In the genomic region with DNA sequence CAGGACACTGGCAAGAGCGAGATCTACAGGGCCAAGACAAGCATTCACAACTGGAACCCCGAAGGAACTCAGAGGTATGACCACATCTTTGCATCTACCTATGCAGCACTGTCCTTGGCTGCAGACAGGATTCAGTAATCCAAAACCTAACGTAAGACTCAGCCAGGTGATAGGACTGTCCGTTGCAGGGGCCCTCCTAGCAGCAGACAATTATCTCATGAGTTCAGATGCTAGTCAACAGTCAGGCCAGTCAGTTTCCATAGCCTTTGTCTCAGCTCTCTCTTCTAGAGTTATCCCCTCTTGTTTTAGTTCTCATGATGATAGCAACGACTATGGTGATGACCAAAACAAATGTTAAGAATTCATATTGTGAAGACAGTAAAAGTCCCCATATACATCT, we compare ENCODE assay signal across 22 mouse cellular contexts. TPM values are rescaled to one million over a fixed set of nuclear protein-coding genes. Genes with fewer than 3 reads are reported as not detected.
DNase-seq lines count a peak whose midpoint lies in the region; ATAC-seq and TF ChIP-seq lines count a peak whose summit lies in the region.
"Had no signal": no experiment of that assay in that cellular context is flagged by ENCODE, and none has a peak within 500 bp of the region (broad histone marks: within the 10 kb centered on the region; RNA-seq: fewer than 3 reads in every experiment).

No protein-coding gene starts in this region.

- TF ChIP-seq CTCF in CH12.LX (conservative IDR thresholded peaks at IDR 0.05 in 1 of 2, IDR thresholded peaks at IDR 0.05 in 1 of 2; ENCODE audit: low read depth in 2 of 2, low read length in 2 of 2): no peak
- TF ChIP-seq CTCF in liver, embryonic 14.5 days (IDR thresholded peaks at IDR 0.05; ENCODE audit: low read depth): no peak

- peaks cover 0 to 7% of the 10 kb centered on the region in 2 experiments for H3K36me3 ChIP-seq in CH12.LX (replicated peaks in 1 of 2; ENCODE audit: control insufficient read depth in 1 of 2, insufficient read depth in 1 of 2, low read length in 1 of 2)
- no peaks in the 10 kb centered on the region for H3K36me3 ChIP-seq in liver, embryonic 14.5 days (replicated peaks; ENCODE audit: control insufficient read depth, insufficient read depth, low read depth)
- H3K36me3 ChIP-seq: embryonic facial prominence, embryonic 13.5 days; forebrain, embryonic 12.5 days; heart, embryonic 15.5 days; hindbrain, embryonic 13.5 days had no signal

- no peak for DNase-seq in CH12.LX (ENCODE audit: extremely low read depth)
- DNase-seq in liver, embryonic 14.5 days (ENCODE audit: low read depth in 3 of 3, low spot score in 3 of 3): no peak
- no peak for DNase-seq in urinary bladder, postnatal 4 days (ENCODE audit: low spot score in 2 of 2)
- no peak for DNase-seq in testis, postnatal 10 days (ENCODE audit: low spot score)
- DNase-seq: adrenal gland, postnatal 14 days; cerebellum, adult 18-20 months; cerebellum, adult 9-11 months; cerebellum, postnatal 36 days; gastrocnemius, postnatal 25 days; heart, adult 11 months; heart, postnatal 14 days had no signal

- peak; percentile 62; the same call in 1 of the 2 replicates for ATAC-seq in liver, embryonic 14.5 days (ENCODE audit: insufficient read depth)
- peak; percentile 78 for ATAC-seq in megakaryocyte-erythroid progenitor cell, adult 5-6 weeks (replicated peaks; ENCODE audit: low FRiP score, low TSS enrichment, poor library complexity, severe bottlenecking)
- ATAC-seq: activated CD4-positive, CD25-positive, alpha-beta regulatory T cell, adult 4 months; forebrain, embryonic 16.5 days; hindbrain, postnatal 0 days; Patski had no signal

- H3K9ac ChIP-seq in CH12.LX (ENCODE audit: insufficient read depth, low read depth): peak overlapping the region; percentile 47; the same call in 1 of the 2 replicates
- H3K9ac ChIP-seq in liver, embryonic 14.5 days (replicated peaks): no peak overlapping the region
- H3K9ac ChIP-seq: embryonic facial prominence, embryonic 13.5 days; forebrain, embryonic 12.5 days; heart, embryonic 15.5 days; hindbrain, embryonic 13.5 days had no signal

- H3K9me3 ChIP-seq in CH12.LX (replicated peaks; ENCODE audit: low read length): peaks cover 2% of the 10 kb centered on the region
- no peaks in the 10 kb centered on the region for H3K9me3 ChIP-seq in liver, embryonic 14.5 days (ENCODE audit: control insufficient read depth, low read length)
- H3K9me3 ChIP-seq: embryonic facial prominence, embryonic 13.5 days; forebrain, embryonic 12.5 days; heart, embryonic 15.5 days; hindbrain, embryonic 13.5 days had no signal

- H3K4me3 ChIP-seq in CH12.LX (replicated peaks in 1 of 3; ENCODE audit: low read depth in 2 of 3, low read length in 2 of 3, poor library complexity in 1 of 3): no peak overlapping the region
- H3K4me3 ChIP-seq in brown adipose tissue, adult 24 weeks (ENCODE audit: insufficient read depth, low read depth, low read length): no peak overlapping the region
- H3K4me3 ChIP-seq in liver, embryonic 14.5 days (ENCODE audit: insufficient read depth in 1 of 2, low read depth in 2 of 2, low read length in 2 of 2): no peak overlapping the region
- H3K4me3 ChIP-seq: embryonic facial prominence, embryonic 13.5 days; forebrain, embryonic 12.5 days; heart, embryonic 15.5 days; hindbrain, embryonic 13.5 days had no signal

- no peak for TF ChIP-seq RAD21 in CH12.LX (IDR thresholded peaks at IDR 0.05; ENCODE audit: low read depth, low read length)

- TF ChIP-seq EP300 in CH12.LX (IDR thresholded peaks at IDR 0.05; ENCODE audit: low read length): no peak
- TF ChIP-seq EP300 in liver, embryonic 14.5 days (IDR thresholded peaks at IDR 0.05; ENCODE audit: low read depth): peak; percentile 34

- no peak for TF ChIP-seq POLR2A in CH12.LX (IDR thresholded peaks at IDR 0.05; ENCODE audit: low read depth, low read length)

- no peaks in the 10 kb centered on the region for H3K27me3 ChIP-seq in CH12.LX (replicated peaks)
- no peaks in the 10 kb centered on the region for H3K27me3 ChIP-seq in liver, embryonic 14.5 days (ENCODE audit: control insufficient read depth, insufficient read depth, low read length)
- H3K27me3 ChIP-seq: embryonic facial prominence, embryonic 13.5 days; forebrain, embryonic 12.5 days; heart, embryonic 15.5 days; hindbrain, embryonic 13.5 days; Patski had no signal

- peaks cover 6 to 27% of the 10 kb centered on the region in 2 experiments for H3K4me1 ChIP-seq in CH12.LX (ENCODE audit: control insufficient read depth in 1 of 2, insufficient read depth in 2 of 2)
- H3K4me1 ChIP-seq in brown adipose tissue, adult 24 weeks (ENCODE audit: control insufficient read depth, insufficient read depth, insufficient read length, low read length): peaks cover 7% of the 10 kb centered on the region; the same call in 1 of the 2 replicates
- H3K4me1 ChIP-seq in liver, embryonic 14.5 days (replicated peaks; ENCODE audit: control insufficient read depth in 2 of 2, insufficient read depth in 2 of 2, low read length in 1 of 2): peaks cover 2 to 7% of the 10 kb centered on the region in 2 experiments; a peak in 3 of 4 replicates
- H3K4me1 ChIP-seq: forebrain, embryonic 12.5 days had no signal

- dilution Hi-C loops in CH12.LX (cut with MboI; ENCODE audit: extremely low pct_ligation_motif_present, extremely low pct_unique_long_range_greater_than_20kb, low sequenced_read_pairs): no loop called here

- H3K27ac ChIP-seq in CH12.LX (ENCODE audit: insufficient read depth, low read depth): peak overlapping the region; percentile 24
- H3K27ac ChIP-seq in brown adipose tissue, adult 24 weeks (replicated peaks; ENCODE audit: low read depth, low read length): peak overlapping the region; percentile 61
- no peak overlapping the region for H3K27ac ChIP-seq in liver, embryonic 14.5 days
- H3K27ac ChIP-seq: embryonic facial prominence, embryonic 13.5 days; forebrain, embryonic 12.5 days; heart, embryonic 15.5 days; hindbrain, embryonic 13.5 days; hindbrain, postnatal 0 days had no signal

- H3K4me2 ChIP-seq in CH12.LX (ENCODE audit: insufficient read depth, low read depth, poor library complexity, severe bottlenecking): peak overlapping the region; percentile 71
- H3K4me2 ChIP-seq in liver, embryonic 14.5 days (ENCODE audit: low read depth): no peak overlapping the region
- H3K4me2 ChIP-seq: embryonic facial prominence, embryonic 13.5 days; forebrain, embryonic 12.5 days; heart, embryonic 11.5 days; heart, embryonic 15.5 days; hindbrain, embryonic 13.5 days had no signal

- in situ Hi-C loops in CH12.LX (cut with MboI; ENCODE audit: low pct_ligation_motif_present, low pct_unique_long_range_greater_than_20kb, low sequenced_read_pairs): no loop called here

- WGBS in liver, embryonic 14.5 days (ENCODE audit: insufficient replicate concordance): 37% methylated on average over 5 of the region's 5 CpGs

- H3K79me2 ChIP-seq in CH12.LX (replicated peaks; ENCODE audit: control insufficient read depth, extremely low read depth, insufficient read depth, poor library complexity, severe bottlenecking): peaks cover 13% of the 10 kb centered on the region

TF ChIP-seq in CH12.LX, 34 proteins besides CTCF, POLR2A, EP300 and RAD21:
- TF ChIP-seq MAFK (IDR thresholded peaks at IDR 0.05; ENCODE audit: insufficient replicate concordance, low read length) (no peak), MEF2A (IDR thresholded peaks at IDR 0.05; ENCODE audit: borderline replicate concordance, low read depth, low read length) (no peak), RCOR1 (conservative IDR thresholded peaks at IDR 0.05; ENCODE audit: low read depth, low read length) (no peak), SIN3A (IDR thresholded peaks at IDR 0.05; ENCODE audit: low read length) (no peak), USF1 (IDR thresholded peaks at IDR 0.05; ENCODE audit: low read depth, low read length) (no peak), ZNF384 (IDR thresholded peaks at IDR 0.05; ENCODE audit: low read depth, low read length) (no peak), ETS1 (conservative IDR thresholded peaks at IDR 0.05; ENCODE audit: low read depth, low read length) (no peak), BHLHE40 (IDR thresholded peaks at IDR 0.05; ENCODE audit: low read depth, low read length) (no peak), E2F4 (IDR thresholded peaks at IDR 0.05; ENCODE audit: insufficient replicate concordance, low read depth, low read length) (no peak), MXI1 (IDR thresholded peaks at IDR 0.05; ENCODE audit: low read depth, low read length) (no peak), HCFC1 (IDR thresholded peaks at IDR 0.05; ENCODE audit: low read depth, low read length) (no peak), MYC (IDR thresholded peaks at IDR 0.05; ENCODE audit: low read depth, low read length) (no peak), UBTF (IDR thresholded peaks at IDR 0.05; ENCODE audit: low read depth, low read length) (no peak), PAX5 (IDR thresholded peaks at IDR 0.05; ENCODE audit: low read length) (no peak), ZKSCAN1 (IDR thresholded peaks at IDR 0.05; ENCODE audit: borderline replicate concordance, low read depth, low read length) (no peak), TBP (conservative IDR thresholded peaks at IDR 0.05; ENCODE audit: low read depth, low read length) (no peak), MAX (IDR thresholded peaks at IDR 0.05; ENCODE audit: low read length) (no peak), ELF1 (IDR thresholded peaks at IDR 0.05; ENCODE audit: low read depth, low read length) (no peak)

RNA-seq across cellular contexts. Expression of a gene that starts 20.8 kb away (rescaled TPM):
- 8.9 and 10.3 TPM in 2 replicates for total RNA-seq in CH12.LX (2012; rRNA removed)
- total RNA-seq in CH12.LX (2014; rRNA removed): 18.5 and 19.2 TPM in 2 replicates
- 18.6 and 24.4 TPM in 2 replicates for polyA plus RNA-seq in CH12.LX (2012; ENCODE audit: insufficient read length, low read depth)
- polyA plus RNA-seq in brown adipose tissue, adult 24 weeks (2012; ENCODE audit: insufficient read depth, insufficient read length, missing spikeins): 22.9 and 24.8 TPM in 2 replicates
- 7.1 and 8.8 TPM in 2 replicates for polyA plus RNA-seq in liver, embryonic 14.5 days (2012; rRNA removed)
- polyA plus RNA-seq in liver, embryonic 14.5 days (2014; fragmentation: Nextera tagmentation; extraction: Ambion mirVana): 4.3 and 4.4 TPM in 2 replicates
- total RNA-seq in megakaryocyte-erythroid progenitor cell, adult 5-6 weeks (2014; fragmentation: Nextera tagmentation): 40.6 and 49.4 TPM in 2 replicates
- total RNA-seq in megakaryocyte-erythroid progenitor cell, adult 5-6 weeks (2017): 34.5 and 38.1 TPM in 2 replicates

RNA-seq across cellular contexts. Expression of a gene that starts 36.0 kb away (rescaled TPM):
- total RNA-seq in CH12.LX (2012; rRNA removed) (16.3 and 17.8 TPM in 2 replicates), CH12.LX (2014; rRNA removed) (18.9 and 19.7 TPM in 2 replicates)
- 32.6 and 48.0 TPM in 2 replicates for polyA plus RNA-seq in CH12.LX (2012; ENCODE audit: insufficient read length, low read depth)
- polyA plus RNA-seq in brown adipose tissue, adult 24 weeks (2012; ENCODE audit: insufficient read depth, insufficient read length, missing spikeins): 15.7 and 16.4 TPM in 2 replicates
- 8.4 and 19.0 TPM in 2 replicates for polyA plus RNA-seq in liver, embryonic 14.5 days (2012; rRNA removed)
- polyA plus RNA-seq in liver, embryonic 14.5 days (2014; fragmentation: Nextera tagmentation; extraction: Ambion mirVana): 11.1 and 13.3 TPM in 2 replicates
- total RNA-seq in megakaryocyte-erythroid progenitor cell, adult 5-6 weeks (2014; fragmentation: Nextera tagmentation): 31.9 and 32.3 TPM in 2 replicates
- total RNA-seq in megakaryocyte-erythroid progenitor cell, adult 5-6 weeks (2017): 29.2 and 33.6 TPM in 2 replicates
